Mouse (Mus musculus): ENCODE data around the gene Acer3. TPM values are rescaled to one million over a fixed set of nuclear protein-coding genes. Genes with fewer than 3 reads are reported as not detected.

Gene Acer3
- polyA plus RNA-seq, 1 experiment from 2014 or later = 29.4 TPM

GRCm38 (mm10) chr7:98252520-98252919, 68.5 kb downstream of the Acer3 start:
- no peak overlapping the region for H3K4me3 ChIP-seq (ENCODE audit: low read length)
- H3K4me2 ChIP-seq (ENCODE audit: low read depth, low read length) = no peak overlapping the region
- no peaks in the 10 kb centered on the region for H3K27me3 ChIP-seq (ENCODE audit: control insufficient read depth, insufficient read depth, low read depth, low read length)
- no peak overlapping the region for H3K9ac ChIP-seq (ENCODE audit: low read length)
- ATAC-seq (ENCODE audit: low read depth) = no peak
- H3K27ac ChIP-seq (ENCODE audit: low read length) = no peak overlapping the region
- no peaks in the 10 kb centered on the region for H3K9me3 ChIP-seq (ENCODE audit: control insufficient read depth, low read length)
- 86% methylated on average over 2 of the region's 2 CpGs for WGBS
- no peaks in the 10 kb centered on the region for H3K4me1 ChIP-seq (replicated peaks; ENCODE audit: control insufficient read depth, insufficient read depth, low read length)
- H3K36me3 ChIP-seq (ENCODE audit: control insufficient read depth, insufficient read depth, low read length) = peaks cover 3% of the 10 kb centered on the region; the same call in 1 of the 2 replicates

- H3K9me3 ChIP-seq (ENCODE audit: control insufficient read depth, low read length) = no peaks in the 10 kb centered on the region
- peak; percentile 28; the same call in 1 of the 2 replicates for ATAC-seq (ENCODE audit: low read depth)
- no peaks in the 10 kb centered on the region for H3K36me3 ChIP-seq (ENCODE audit: control insufficient read depth, insufficient read depth, low read length)
- H3K9ac ChIP-seq (ENCODE audit: low read length) = no peak overlapping the region
- no peak overlapping the region for H3K4me2 ChIP-seq (ENCODE audit: low read depth, low read length)
- H3K27ac ChIP-seq (ENCODE audit: low read length) = no peak overlapping the region
- H3K4me1 ChIP-seq (replicated peaks; ENCODE audit: control insufficient read depth, insufficient read depth, low read length) = no peaks in the 10 kb centered on the region
- no peak overlapping the region for H3K4me3 ChIP-seq (ENCODE audit: low read length)
- no peaks in the 10 kb centered on the region for H3K27me3 ChIP-seq (ENCODE audit: control insufficient read depth, insufficient read depth, low read depth, low read length)
- 59% methylated on average over 3 of the region's 3 CpGs for WGBS
Observed at GRCm38 (mm10) chr7:98236686-98237359, 84.2 kb downstream of the Acer3 start.

- no peak for ATAC-seq (ENCODE audit: low read depth)
- Histone ChIP-seq H3K27me3 (ENCODE audit: control insufficient read depth, insufficient read depth, low read depth, low read length) (no peaks in the 10 kb centered on the region), H3K36me3 (ENCODE audit: control insufficient read depth, insufficient read depth, low read length) (no peaks in the 10 kb centered on the region), H3K4me3 (ENCODE audit: low read length) (no peak overlapping the region), H3K4me1 (replicated peaks; ENCODE audit: control insufficient read depth, insufficient read depth, low read length) (no peaks in the 10 kb centered on the region), H3K9ac (ENCODE audit: low read length) (no peak overlapping the region), H3K4me2 (ENCODE audit: low read depth, low read length) (no peak overlapping the region), H3K9me3 (ENCODE audit: control insufficient read depth, low read length) (no peaks in the 10 kb centered on the region), H3K27ac (ENCODE audit: low read length) (no peak overlapping the region)
- WGBS = 88% methylated on average over 4 of the region's 4 CpGs
Observed at GRCm38 (mm10) chr7:98223796-98224195, 97.2 kb downstream of the Acer3 start.

GRCm38 (mm10) chr7:98216713-98217112, 104.3 kb downstream of the Acer3 start:
- Histone ChIP-seq H3K9me3 (ENCODE audit: control insufficient read depth, low read length) (no peaks in the 10 kb centered on the region), H3K27ac (ENCODE audit: low read length) (no peak overlapping the region), H3K9ac (ENCODE audit: low read length) (no peak overlapping the region), H3K4me1 (replicated peaks; ENCODE audit: control insufficient read depth, insufficient read depth, low read length) (no peaks in the 10 kb centered on the region), H3K4me3 (ENCODE audit: low read length) (no peak overlapping the region), H3K36me3 (ENCODE audit: control insufficient read depth, insufficient read depth, low read length) (no peaks in the 10 kb centered on the region), H3K4me2 (ENCODE audit: low read depth, low read length) (no peak overlapping the region), H3K27me3 (ENCODE audit: control insufficient read depth, insufficient read depth, low read depth, low read length) (no peaks in the 10 kb centered on the region)
- ATAC-seq (ENCODE audit: low read depth) = no peak

- Histone ChIP-seq H3K4me1 (replicated peaks; ENCODE audit: control insufficient read depth, insufficient read depth, low read length) (peaks cover 5% of the 10 kb centered on the region; the same call in 1 of the 2 replicates), H3K4me2 (ENCODE audit: low read depth, low read length) (no peak overlapping the region), H3K9ac (ENCODE audit: low read length) (no peak overlapping the region), H3K27ac (ENCODE audit: low read length) (no peak overlapping the region), H3K9me3 (ENCODE audit: control insufficient read depth, low read length) (no peaks in the 10 kb centered on the region), H3K36me3 (ENCODE audit: control insufficient read depth, insufficient read depth, low read length) (no peaks in the 10 kb centered on the region), H3K4me3 (ENCODE audit: low read length) (no peak overlapping the region), H3K27me3 (ENCODE audit: control insufficient read depth, insufficient read depth, low read depth, low read length) (no peaks in the 10 kb centered on the region)
- 54% methylated on average over 4 of the region's 4 CpGs for WGBS
- ATAC-seq (ENCODE audit: low read depth) = no peak
Observed at GRCm38 (mm10) chr7:98202946-98203345, 118.1 kb downstream of the Acer3 start.

- Histone ChIP-seq H3K4me3 (ENCODE audit: low read length) (no peak overlapping the region), H3K9ac (ENCODE audit: low read length) (no peak overlapping the region), H3K36me3 (ENCODE audit: control insufficient read depth, insufficient read depth, low read length) (no peaks in the 10 kb centered on the region), H3K27ac (ENCODE audit: low read length) (no peak overlapping the region), H3K4me2 (ENCODE audit: low read depth, low read length) (no peak overlapping the region), H3K9me3 (ENCODE audit: control insufficient read depth, low read length) (no peaks in the 10 kb centered on the region), H3K27me3 (ENCODE audit: control insufficient read depth, insufficient read depth, low read depth, low read length) (no peaks in the 10 kb centered on the region), H3K4me1 (replicated peaks; ENCODE audit: control insufficient read depth, insufficient read depth, low read length) (no peaks in the 10 kb centered on the region; the same call in 1 of the 2 replicates)
- WGBS = 56% methylated on average over 5 of the region's 5 CpGs
- ATAC-seq (ENCODE audit: low read depth) = no peak
Observed at GRCm38 (mm10) chr7:98201493-98202028, 119.4 kb downstream of the Acer3 start.

GRCm38 (mm10) chr7:98200396-98200795, 120.6 kb downstream of the Acer3 start:
- ATAC-seq (ENCODE audit: low read depth) = no peak
- H3K4me1 ChIP-seq (replicated peaks; ENCODE audit: control insufficient read depth, insufficient read depth, low read length) = no peaks in the 10 kb centered on the region

GRCm38 (mm10) chr7:98199381-98199780, 121.6 kb downstream of the Acer3 start, which contains the start of gene B3gnt6:
Gene B3gnt6 (minus strand): TSS chr7:98199481.
- H3K4me1 ChIP-seq (replicated peaks; ENCODE audit: control insufficient read depth, insufficient read depth, low read length) = peaks cover under 1% of the 10 kb centered on the region
- peaks cover 14% of the 10 kb centered on the region for H3K27me3 ChIP-seq (ENCODE audit: control insufficient read depth, insufficient read depth, low read depth, low read length)
- H3K27ac ChIP-seq (ENCODE audit: low read length) = no peak within 1 kb of the TSS
- ATAC-seq (ENCODE audit: low read depth) = no peak
- WGBS = 83% methylated on average over 4 of the region's 4 CpGs
- H3K9ac ChIP-seq (ENCODE audit: low read length) = no peak within 1 kb of the TSS
- no peaks in the 10 kb centered on the region for H3K36me3 ChIP-seq (ENCODE audit: control insufficient read depth, insufficient read depth, low read length)
- no peak within 1 kb of the TSS for H3K4me3 ChIP-seq (ENCODE audit: low read length)
- H3K4me2 ChIP-seq (ENCODE audit: low read depth, low read length) = no peak within 1 kb of the TSS
- no peaks in the 10 kb centered on the region for H3K9me3 ChIP-seq (ENCODE audit: control insufficient read depth, low read length)

More at GRCm38 (mm10) chr7:98200396-98200795, 120.6 kb downstream of the Acer3 start:
- Histone ChIP-seq H3K9ac (ENCODE audit: low read length) (no peak overlapping the region), H3K27ac (ENCODE audit: low read length) (no peak overlapping the region), H3K4me2 (ENCODE audit: low read depth, low read length) (no peak overlapping the region), H3K9me3 (ENCODE audit: control insufficient read depth, low read length) (no peaks in the 10 kb centered on the region), H3K36me3 (ENCODE audit: control insufficient read depth, insufficient read depth, low read length) (no peaks in the 10 kb centered on the region), H3K27me3 (ENCODE audit: control insufficient read depth, insufficient read depth, low read depth, low read length) (peaks cover 4% of the 10 kb centered on the region), H3K4me3 (ENCODE audit: low read length) (no peak overlapping the region)
- WGBS = 88% methylated on average over 3 of the region's 3 CpGs

- Histone ChIP-seq H3K9me3 (ENCODE audit: control insufficient read depth, low read length) (no peaks in the 10 kb centered on the region), H3K27ac (ENCODE audit: low read length) (no peak overlapping the region), H3K4me1 (replicated peaks; ENCODE audit: control insufficient read depth, insufficient read depth, low read length) (peaks cover 13% of the 10 kb centered on the region), H3K27me3 (ENCODE audit: control insufficient read depth, insufficient read depth, low read depth, low read length) (peaks cover 43% of the 10 kb centered on the region), H3K9ac (ENCODE audit: low read length) (no peak overlapping the region), H3K4me3 (ENCODE audit: low read length) (no peak overlapping the region), H3K4me2 (ENCODE audit: low read depth, low read length) (no peak overlapping the region), H3K36me3 (ENCODE audit: control insufficient read depth, insufficient read depth, low read length) (no peaks in the 10 kb centered on the region)
- no peak for ATAC-seq (ENCODE audit: low read depth)
- 30% methylated on average over 10 of the region's 10 CpGs for WGBS
Observed at GRCm38 (mm10) chr7:98195151-98195801, 125.7 kb downstream of the Acer3 start.

Data from lung, embryonic 16.5 days (tissue).